Mouse (Mus musculus) kidney, adult 2 months (tissue): ENCODE measurements around the gene Ifi27.

Source experiments
- CTCF ChIP-seq: fragments of 200-500 bp; conservative IDR thresholded peaks from 2 replicates; pipeline ENCODE4 v1.5.1; 2011; ENCODE audit warnings: low read depth, mild to moderate bottlenecking, control low read depth, low read length, moderate library complexity, mixed read lengths; ENCODE audit not compliant: insufficient read depth, insufficient read length
- POLR2A ChIP-seq: fragments of 200-500 bp; IDR thresholded peaks from one replicate; pipeline ENCODE4 v1.6.1; 2011; ENCODE audit warnings: low read depth, low read length, control low read depth

DNA sequence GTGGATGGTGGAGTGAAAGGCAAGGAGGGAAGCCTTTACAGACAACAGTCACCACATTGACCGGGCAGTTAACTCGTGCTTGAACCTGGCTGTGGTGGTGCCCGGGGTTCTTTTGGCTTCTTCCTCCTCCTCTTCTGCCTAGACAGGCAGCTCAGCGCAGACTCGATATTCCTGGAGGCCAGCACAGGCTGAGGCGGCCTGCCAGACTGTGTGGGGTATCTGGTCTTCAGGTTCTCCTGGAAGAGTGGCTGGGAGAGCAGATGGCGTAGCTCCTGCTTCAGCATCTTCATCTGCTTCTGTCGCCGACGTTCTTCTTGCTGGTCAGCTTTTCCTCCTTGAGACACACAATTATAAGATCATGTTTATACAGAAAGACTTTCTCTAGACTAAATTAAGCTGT is 25.9 kb upstream of the Ifi27 start:
- no peak for TF ChIP-seq CTCF
- TF ChIP-seq POLR2A = no peak
